Mouse (Mus musculus) neutrophil, adult 65 days (primary cell): ENCODE measurements around the gene Serpinb6c. TPM values are rescaled to one million over a fixed set of nuclear protein-coding genes. Genes with fewer than 3 reads are reported as not detected.

Experiments used
- total RNA-seq: library from RNA; stranded (reverse); gene quantifications from 2 replicates; pipeline ENCODE4 v1.2.4, GENCODE M21; 2023

The Serpinb6c gene
- not detected in 2 replicates for total RNA-seq

DNA sequence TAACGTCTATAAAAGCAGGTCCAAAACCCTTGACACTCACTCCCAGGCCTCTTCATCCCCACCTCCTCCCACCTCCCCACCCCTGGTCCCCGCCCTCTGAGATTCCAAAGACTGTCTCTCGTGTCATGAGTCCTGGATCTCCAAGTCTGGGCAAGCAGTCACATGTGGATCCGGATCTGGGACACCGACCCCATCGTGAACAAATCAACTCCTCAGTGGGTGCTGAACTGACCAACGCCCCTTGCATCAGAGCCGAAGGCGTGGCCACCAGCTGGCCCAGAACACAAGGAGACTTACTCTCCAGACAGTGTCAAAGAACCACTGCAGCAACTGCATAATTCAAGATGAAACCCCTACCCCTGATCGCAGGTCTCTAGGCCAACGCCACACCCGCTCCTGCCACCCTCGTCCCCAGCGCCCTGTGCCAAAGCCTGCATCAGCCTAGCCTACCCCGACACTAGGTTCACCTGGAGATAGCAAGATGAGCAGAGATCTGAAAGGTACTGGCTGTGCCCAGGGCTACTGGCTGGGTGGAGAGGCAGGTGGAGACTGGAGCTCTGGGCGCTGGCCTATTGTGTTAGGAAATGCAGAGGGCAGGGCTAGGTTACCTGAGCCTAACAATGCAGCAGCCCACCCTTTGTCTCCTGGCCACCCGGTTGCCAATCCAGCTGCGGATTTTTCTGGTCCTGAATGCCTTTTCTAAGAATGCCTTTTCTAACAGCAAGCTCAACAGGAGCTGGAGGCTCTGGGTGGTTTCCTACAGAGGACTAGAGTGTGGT is at the start of gene Serpinb6c:
Gene Serpinb6c (minus strand): TSS at position 533 of the 779 bp plus-strand sequence.

DNA sequence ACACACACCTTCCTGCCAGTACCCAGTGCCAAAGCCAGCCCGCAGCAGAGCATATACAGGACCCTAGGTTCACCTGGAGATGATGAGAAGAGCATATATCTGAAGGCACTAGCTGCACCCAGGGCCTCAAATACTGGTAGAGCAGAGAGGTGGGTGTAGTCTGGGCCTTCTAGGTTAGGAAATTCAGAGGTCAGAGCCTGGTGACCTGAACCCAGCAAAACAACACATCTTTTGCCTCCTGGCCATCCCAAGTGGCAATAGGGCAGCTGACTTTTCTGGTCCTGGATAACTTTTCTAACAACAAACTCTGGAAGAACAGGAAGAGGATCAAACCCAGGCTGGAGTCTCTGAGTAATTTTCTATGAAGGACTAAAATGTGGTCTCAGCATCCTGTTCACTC is 62.2 kb downstream of the Serpinb6c start, which contains the start of gene Serpinb6e:
Gene Serpinb6e (minus strand): TSS at position 101 of the 400 bp plus-strand sequence.

Other genes starting within 250 kb of the Serpinb6c start
- not detected in 2 replicates for gene Serpinb6d, start 244.3 kb downstream of the Serpinb6c start, total RNA-seq
- not detected in 2 replicates for gene Serpinb6e, start 62.3 kb downstream of the Serpinb6c start, total RNA-seq
- gene Nqo2, start 59.0 kb upstream of the Serpinb6c start, total RNA-seq: 17.4 and 21.4 TPM in 2 replicates
- gene Ripk1, start 96.7 kb upstream of the Serpinb6c start, total RNA-seq: 85.3 and 113 TPM in 2 replicates
- 16.6 and 18.1 TPM in 2 replicates for gene Serpinb6a, start 97.1 kb upstream of the Serpinb6c start, total RNA-seq
- 10.6 and 11.1 TPM in 2 replicates for gene Bphl, start 131.9 kb upstream of the Serpinb6c start, total RNA-seq
- gene Tubb2a, start 172.3 kb upstream of the Serpinb6c start, total RNA-seq: 16.4 and 20.3 TPM in 2 replicates
- gene Tubb2b, start 224.8 kb upstream of the Serpinb6c start, total RNA-seq: 0.32 and 0.98 TPM in 2 replicates